Mouse (Mus musculus) cerebellum, adult 2 months (tissue): ENCODE measurements at regions not wholly inside any gene's neighbourhood (a gene's known extent, or its start where the extent isn't known, plus 50 kb on each side); places are given as distances from the start of the nearest gene placed in this dataset.
A peak's percentile ranks its signal among the peaks of the same experiment; 100 is the strongest.

ENCODE experiments used
- DNase-seq, 2 experiments: peaks; one replicate each; pipeline ENCODE4 v3.0.0; 2021
- H3K27ac ChIP-seq: fragments of 200-500 bp; 2 replicates; pipeline ENCODE4 v1.5.1; 2012; ENCODE audit warnings: low read length, control low read depth, inconsistent platforms; ENCODE audit not compliant: insufficient read depth
- H3K27me3 ChIP-seq: fragments of 200-500 bp; 2 replicates; pipeline ENCODE4 v1.6.1; 2012; ENCODE audit warnings: inconsistent platforms, mild to moderate bottlenecking, low read length, moderate library complexity; ENCODE audit not compliant: control insufficient read depth, insufficient read depth
- H3K4me1 ChIP-seq: fragments of 200-500 bp; 2 replicates; pipeline ENCODE4 v1.6.1; 2011; ENCODE audit warnings: low read length; ENCODE audit not compliant: control insufficient read depth, insufficient read depth
- H3K4me3 ChIP-seq: fragments of 200-500 bp; replicated peaks from 2 replicates; pipeline ENCODE3; 2011; ENCODE audit warnings: mild to moderate bottlenecking, low read depth, low read length, control low read depth; ENCODE audit not compliant: insufficient read depth
- CTCF ChIP-seq: fragments of 200-500 bp; IDR thresholded peaks from 2 replicates; pipeline ENCODE4 v1.5.1; 2011; ENCODE audit warnings: low read depth, mild to moderate bottlenecking, control low read depth, low read length, moderate library complexity, borderline replicate concordance; ENCODE audit not compliant: insufficient read depth
- POLR2A ChIP-seq: fragments of 200-500 bp; IDR thresholded peaks from 2 replicates; pipeline ENCODE4 v1.6.1; 2011; ENCODE audit warnings: low read length, control low read depth, borderline replicate concordance; ENCODE audit not compliant: insufficient read depth
- WGBS: fragments of 180-500 bp; shearing (Covaris S2); methylation state at CpG from one replicate; pipeline ENCODE4 v1.1.7; 2018; 5-methylcytosine and 5-hydroxymethylcytosine counted together

DNA sequence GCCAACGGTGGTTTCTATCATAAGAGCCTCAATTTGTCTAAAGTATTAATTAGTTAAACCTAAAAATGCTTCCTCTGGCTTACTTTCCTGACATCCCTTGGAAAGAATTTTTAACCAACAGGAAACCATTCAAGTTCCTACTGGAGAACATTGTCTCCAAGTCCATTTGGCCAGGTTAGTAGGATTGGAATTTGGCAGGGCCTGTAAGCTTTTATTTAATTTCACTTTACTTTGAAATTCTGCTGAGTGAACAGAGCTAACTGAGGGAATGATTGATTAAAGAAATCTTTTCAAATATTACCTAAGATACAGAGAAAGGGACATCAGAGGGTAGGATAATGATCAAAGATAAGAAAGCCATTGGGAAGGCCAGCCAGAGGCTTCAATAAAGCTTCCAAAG, 102.4 kb upstream of the Sfrp2 start:
- Histone ChIP-seq H3K27ac (no peak overlapping the region), H3K4me3 (no peak overlapping the region), H3K4me1 (no peaks in the 10 kb centered on the region), H3K27me3 (no peaks in the 10 kb centered on the region)
- DNase-seq = no peak
- 85% methylated on average over 1 of the region's 1 CpGs for WGBS
- no peak for TF ChIP-seq POLR2A

DNA sequence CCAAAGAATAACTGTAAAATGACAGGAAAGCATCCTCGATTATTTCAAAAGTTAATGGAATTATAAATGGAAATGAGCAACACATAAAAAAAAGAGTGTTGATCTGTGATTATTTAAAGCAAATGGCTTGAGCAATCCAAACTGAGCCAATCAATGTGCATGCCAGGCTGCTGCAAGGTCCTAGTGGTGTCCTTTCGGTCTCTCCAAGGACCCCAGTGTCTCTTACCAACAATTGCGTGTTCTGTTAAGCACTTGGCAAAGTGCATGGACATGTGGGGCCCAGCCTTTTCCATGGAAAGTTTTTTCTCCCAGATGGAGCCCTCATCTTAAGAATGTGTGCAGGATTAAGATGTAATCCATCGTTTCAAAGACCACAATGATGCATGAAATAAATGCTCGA, 90.0 kb upstream of the Sfrp2 start:
- no peak for TF ChIP-seq POLR2A
- no peak for TF ChIP-seq CTCF
- 71% methylated on average over 5 of the region's 5 CpGs for WGBS
- no peak for DNase-seq
- H3K4me1 ChIP-seq = no peaks in the 10 kb centered on the region
- no peaks in the 10 kb centered on the region for H3K27me3 ChIP-seq
- no peak overlapping the region for H3K27ac ChIP-seq
- no peak overlapping the region for H3K4me3 ChIP-seq

DNA sequence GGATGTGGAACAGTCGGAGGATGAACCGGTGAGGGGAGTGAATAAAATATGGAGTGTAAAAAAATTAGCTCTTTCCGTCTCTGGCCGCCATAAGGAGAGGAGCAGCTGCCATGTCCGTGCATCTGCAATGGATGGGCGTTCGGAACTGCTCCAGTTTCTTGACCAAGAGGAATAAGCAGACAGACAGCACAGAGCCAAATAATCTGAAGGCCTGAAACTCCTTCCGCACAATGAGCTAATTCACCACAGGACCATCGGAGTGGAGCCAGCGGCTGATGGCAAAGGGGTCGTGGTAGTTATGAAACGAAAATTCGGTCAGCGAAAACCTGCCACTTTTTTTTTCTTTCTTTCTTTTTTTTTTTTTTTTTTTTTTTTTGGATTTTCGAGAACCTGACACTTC, 79.5 kb upstream of the Sfrp2 start:
- 38% methylated on average over 15 of the region's 15 CpGs for WGBS
- TF ChIP-seq CTCF (no peak), POLR2A (no peak)

DNA sequence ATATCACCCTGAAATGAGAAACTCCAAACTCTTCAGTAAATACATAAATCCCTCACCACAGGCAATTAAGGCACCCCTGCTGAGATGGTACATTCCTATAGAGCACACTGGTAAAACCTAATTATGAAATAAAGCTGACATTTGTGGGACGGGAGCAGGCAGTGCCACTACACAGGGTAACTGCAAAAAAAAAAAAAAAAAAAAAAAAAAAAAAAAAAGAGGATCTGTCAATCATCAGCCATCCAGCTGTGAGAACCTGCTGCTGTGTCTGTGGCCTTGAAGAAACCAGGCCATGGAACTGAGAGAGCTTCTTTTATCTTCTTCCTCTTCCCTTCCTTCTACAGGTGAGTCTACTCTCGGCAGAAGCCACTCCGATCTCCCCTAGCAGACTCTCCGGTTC, 78.6 kb upstream of the Sfrp2 start:
- DNase-seq = no peak
- H3K4me3 ChIP-seq = no peak overlapping the region
- H3K4me1 ChIP-seq = no peaks in the 10 kb centered on the region
- H3K27ac ChIP-seq = no peak overlapping the region
- no peaks in the 10 kb centered on the region; the same call in 1 of the 2 replicates for H3K27me3 ChIP-seq
- 63% methylated on average over 4 of the region's 4 CpGs for WGBS
- TF ChIP-seq POLR2A = no peak
- no peak for TF ChIP-seq CTCF

More for the DNA sequence above, 79.5 kb upstream of the Sfrp2 start:
- DNase-seq = no peak
- Histone ChIP-seq H3K27ac (no peak overlapping the region), H3K4me1 (no peaks in the 10 kb centered on the region), H3K27me3 (no peaks in the 10 kb centered on the region; the same call in 1 of the 2 replicates), H3K4me3 (no peak overlapping the region)

DNA sequence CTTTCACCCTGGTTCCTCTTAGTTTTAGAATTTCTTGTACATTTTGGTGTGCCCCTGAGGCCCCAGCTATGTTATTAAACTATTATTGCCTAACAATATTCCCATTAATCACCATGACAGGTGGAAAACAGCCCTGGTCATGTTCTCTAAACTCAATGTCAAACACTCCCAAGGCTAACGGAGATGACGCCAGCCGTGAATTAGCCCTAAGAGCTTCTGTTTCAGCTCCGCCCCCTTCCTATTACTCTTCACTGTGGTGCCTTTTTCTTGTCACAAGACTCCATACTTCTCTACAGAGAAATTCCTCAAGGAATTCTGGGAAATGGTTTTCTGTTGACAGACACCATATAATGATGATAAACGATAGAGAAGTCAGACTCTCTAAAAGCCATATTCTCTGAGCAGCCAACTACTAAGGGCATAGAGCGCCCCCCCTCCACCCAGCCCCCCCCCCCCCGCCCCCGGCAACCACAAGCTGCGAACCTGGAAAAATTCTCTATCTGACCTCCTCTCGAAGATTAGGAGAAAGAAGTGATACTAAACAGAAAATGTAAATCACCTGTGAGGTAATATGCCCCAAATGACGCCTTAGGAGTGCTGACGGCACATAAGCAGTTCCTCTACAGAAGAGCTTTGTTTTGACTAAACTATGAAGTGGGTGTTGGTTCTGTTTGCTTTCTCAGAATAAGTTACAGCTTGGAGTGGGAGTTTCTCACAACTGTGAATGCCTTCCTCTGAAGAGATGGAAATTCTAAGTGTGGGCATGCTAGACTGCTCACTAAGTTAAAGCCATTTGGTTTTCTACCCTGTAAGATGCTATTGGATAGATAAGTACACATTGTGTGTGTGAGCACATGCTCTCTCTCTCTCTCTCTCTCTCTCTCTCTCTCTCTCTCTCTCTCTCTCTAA, 76.8 kb upstream of the Sfrp2 start:
- Histone ChIP-seq H3K27ac (no peak overlapping the region), H3K27me3 (no peaks in the 10 kb centered on the region; the same call in 1 of the 2 replicates), H3K4me3 (no peak overlapping the region), H3K4me1 (no peaks in the 10 kb centered on the region)
- 82% methylated on average over 12 of the region's 12 CpGs for WGBS
- TF ChIP-seq POLR2A (no peak), CTCF (no peak)
- DNase-seq = no peak

DNA sequence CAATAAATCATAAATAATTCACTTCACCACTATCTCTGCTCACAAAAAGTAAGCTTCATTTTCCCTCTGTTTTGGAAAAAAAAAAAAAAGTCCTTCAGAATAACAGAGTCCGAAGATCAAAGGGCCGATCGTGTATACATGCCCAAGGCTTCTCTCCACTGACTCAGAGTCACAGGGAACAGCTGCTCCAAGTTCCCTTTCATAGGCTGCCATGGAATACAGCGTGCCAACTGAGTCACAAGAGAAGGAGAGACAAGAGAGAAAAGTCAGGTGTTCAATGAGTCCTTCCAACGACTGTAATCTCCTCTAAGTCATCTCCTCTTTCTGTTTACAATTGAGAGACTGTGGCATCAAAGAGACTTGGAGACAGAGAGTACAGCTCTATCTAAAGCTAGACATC, 71.6 kb upstream of the Sfrp2 start:
- no peak for DNase-seq
- no peak overlapping the region for H3K27ac ChIP-seq
- no peaks in the 10 kb centered on the region for H3K4me1 ChIP-seq
- no peak for TF ChIP-seq CTCF
- no peak for TF ChIP-seq POLR2A
- no peaks in the 10 kb centered on the region for H3K27me3 ChIP-seq
- no peak overlapping the region for H3K4me3 ChIP-seq
- WGBS = 63% methylated on average over 5 of the region's 5 CpGs

DNA sequence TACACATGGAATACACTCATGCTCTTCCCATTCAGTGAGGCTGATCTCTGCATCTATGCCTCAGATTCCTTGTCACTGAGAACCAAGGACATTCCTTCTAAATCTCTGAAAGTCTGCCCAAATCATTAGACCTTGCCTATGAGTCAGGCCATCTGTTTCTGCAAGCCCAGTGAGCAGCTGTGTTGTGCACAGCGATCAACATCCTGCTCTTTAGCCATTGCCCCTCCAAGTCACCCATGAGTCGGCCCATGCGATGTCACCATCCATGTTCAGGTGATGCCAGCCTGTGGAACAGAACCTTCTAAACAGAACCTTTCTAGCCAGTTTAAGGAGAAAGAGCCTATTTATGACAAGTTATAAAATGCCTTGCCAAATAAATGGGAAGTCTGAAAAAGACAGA, 66.4 kb upstream of the Sfrp2 start:
- Histone ChIP-seq H3K4me1 (no peaks in the 10 kb centered on the region), H3K27me3 (no peaks in the 10 kb centered on the region), H3K4me3 (no peak overlapping the region), H3K27ac (no peak overlapping the region)
- no peak for DNase-seq
- 59% methylated on average over 3 of the region's 3 CpGs for WGBS
- TF ChIP-seq CTCF (no peak), POLR2A (no peak)

DNA sequence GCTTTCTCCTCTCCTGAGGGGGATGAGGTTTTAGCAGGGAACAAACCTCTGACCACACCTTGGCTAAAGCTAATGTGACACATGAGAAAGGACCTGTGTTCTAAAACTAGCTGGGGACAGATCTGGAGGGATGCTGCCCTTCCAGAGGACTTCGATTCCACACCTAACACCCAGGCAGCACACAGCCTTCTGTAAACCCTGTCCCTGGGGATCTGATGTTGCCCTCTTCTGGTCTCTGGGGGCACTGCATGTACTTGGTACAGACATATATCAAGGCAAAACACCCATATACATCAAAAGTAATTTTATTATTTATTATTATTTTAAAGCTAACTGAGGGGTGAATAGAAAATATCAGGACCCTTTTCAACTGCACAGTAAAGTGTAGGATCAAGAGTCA, 65.0 kb upstream of the Sfrp2 start:
- no peaks in the 10 kb centered on the region for H3K4me1 ChIP-seq
- TF ChIP-seq POLR2A = no peak
- peak; percentile 21; the same call in 1 of the 2 replicates for TF ChIP-seq CTCF
- 71% methylated on average over 1 of the region's 1 CpGs for WGBS

More for the DNA sequence above, 65.0 kb upstream of the Sfrp2 start:
- Histone ChIP-seq H3K27me3 (no peaks in the 10 kb centered on the region), H3K27ac (no peak overlapping the region), H3K4me3 (no peak overlapping the region)
- DNase-seq = no peak
